Mouse (Mus musculus): ENCODE measurements around the gene Olfr675.
"Not testable (repeated sequence)": the region's sequence is repeated elsewhere in the genome, so short reads cannot be mapped to it uniquely, and the experiment has no call there.

DNA sequence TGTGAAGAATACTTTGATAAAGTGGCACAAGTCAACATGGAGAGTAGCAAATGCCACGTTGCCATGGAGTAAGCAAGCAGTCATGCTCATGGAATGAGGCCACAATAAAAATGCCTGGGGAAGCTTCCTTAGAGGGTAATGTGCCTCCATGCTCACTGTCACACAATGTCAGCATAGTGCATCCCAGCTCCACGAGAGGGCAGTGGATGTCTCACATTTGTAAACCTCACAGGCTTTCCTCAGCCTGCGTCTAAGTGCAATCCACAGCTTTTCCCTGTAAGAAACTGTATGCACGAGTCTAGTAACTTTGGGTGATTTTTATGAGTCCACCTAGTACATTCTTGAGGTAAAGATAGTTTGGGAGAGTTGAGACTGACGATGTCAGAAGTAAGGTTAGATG is 5.6 kb upstream of the Olfr675 start:
- TF ChIP-seq ZC3H11A (IDR thresholded peaks at IDR 0.05; ENCODE audit: borderline replicate concordance, low read depth, low read length); MAFK (IDR thresholded peaks at IDR 0.05; ENCODE audit: insufficient read depth, low read depth, low read length): not testable (repeated sequence)

Measured in ES-E14 (cell line).